Mouse (Mus musculus) embryonic facial prominence, embryonic 12.5 days (tissue): Measurements from ENCODE around the gene Rwdd4a. TPM values are rescaled to one million over a fixed set of nuclear protein-coding genes. Genes with fewer than 3 reads are reported as not detected.

Source experiments
- ATAC-seq: fragments of 200-750 bp; cut with Nextera tagmentation; 2 replicates; pipeline ENCODE4 v1.8.0; 2017; ENCODE audit not compliant: insufficient number of reproducible peaks, insufficient read depth, low FRiP score, low TSS enrichment
- H3K27ac ChIP-seq: fragments of 300-500 bp; sonication (generic); 2 replicates; pipeline ENCODE4 v1.5.1; 2016; ENCODE audit warnings: mild to moderate bottlenecking
- H3K27me3 ChIP-seq: fragments of 300-500 bp; sonication (generic); 2 replicates; pipeline ENCODE4 v1.6.1; 2016; ENCODE audit warnings: mild to moderate bottlenecking, moderate library complexity
- H3K36me3 ChIP-seq: fragments of 300-500 bp; sonication (generic); 2 replicates; pipeline ENCODE4 v1.6.1; 2016; ENCODE audit warnings: mild to moderate bottlenecking
- H3K4me1 ChIP-seq: fragments of 300-500 bp; sonication (generic); 2 replicates; pipeline ENCODE4 v1.6.1; 2016
- H3K4me2 ChIP-seq: fragments of 300-500 bp; sonication (generic); replicated peaks from 2 replicates; pipeline ENCODE4 v1.6.1; 2016; ENCODE audit warnings: mild to moderate bottlenecking, moderate library complexity
- H3K4me3 ChIP-seq: fragments of 300-500 bp; sonication (generic); 2 replicates; pipeline ENCODE4 v1.5.1; 2016; ENCODE audit warnings: mild to moderate bottlenecking
- H3K9ac ChIP-seq: fragments of 300-500 bp; sonication (generic); 2 replicates; pipeline ENCODE4 v1.6.1; 2016; ENCODE audit warnings: mild to moderate bottlenecking, moderate library complexity
- H3K9me3 ChIP-seq: fragments of 300-500 bp; sonication (generic); 2 replicates; pipeline ENCODE4 v1.6.1; 2016; ENCODE audit warnings: mild to moderate bottlenecking, moderate library complexity
- WGBS: fragments of 180-500 bp; shearing (Covaris S2); methylation state at CpG from one replicate; pipeline ENCODE4 v1.1.7; 2016; 5-methylcytosine and 5-hydroxymethylcytosine counted together
- polyA plus RNA-seq: library from polyadenylated mRNA; unstranded; fragments of >200 nt; fragmentation: Nextera tagmentation; extraction: Ambion mirVana; gene quantifications from 2 replicates; pipeline ENCODE4 v1.2.1, GENCODE M21; 2016

The Rwdd4a gene
- polyA plus RNA-seq: 42.1 and 45.1 TPM in 2 replicates

DNA sequence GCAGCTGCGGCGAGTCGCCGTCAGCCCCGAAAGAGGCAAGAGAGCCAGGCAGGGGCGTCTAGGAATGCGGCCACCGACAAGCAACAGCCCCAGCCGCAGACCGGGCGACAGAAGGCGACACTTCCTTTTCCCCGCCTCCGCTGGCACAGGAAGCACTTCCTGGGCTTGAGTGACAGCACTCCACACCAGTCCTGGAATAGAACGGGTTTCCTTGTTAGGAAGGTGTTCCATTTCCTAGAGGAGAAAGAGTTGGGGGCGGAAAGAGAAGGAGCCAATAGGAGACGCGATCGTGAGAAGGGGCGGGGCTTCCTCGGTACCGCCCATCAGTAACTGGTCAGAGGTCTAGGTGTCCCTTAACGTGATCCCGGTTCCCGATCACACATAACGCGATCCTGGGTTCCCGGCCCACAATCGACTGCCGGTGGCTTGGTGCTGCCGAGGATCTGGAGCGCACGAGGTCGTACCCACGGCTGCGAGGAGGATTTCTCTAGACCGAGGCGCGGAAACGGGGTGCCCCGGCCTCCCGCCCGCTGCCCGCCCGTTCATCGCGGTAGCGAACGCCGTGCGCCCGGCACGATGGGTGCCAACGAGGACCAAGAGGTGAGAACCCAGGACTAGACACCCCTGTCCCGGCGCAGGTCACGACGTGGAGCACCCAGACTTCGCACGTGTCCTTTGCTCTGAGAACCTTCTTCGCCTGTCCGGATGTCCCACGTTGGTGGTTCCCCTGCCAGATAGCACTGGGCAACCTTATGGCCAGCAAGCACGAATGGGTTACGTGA, at the start of gene Rwdd4a, which contains the start of gene Trappc11:
Gene Rwdd4a (plus strand): TSS at position 321 of the 782 bp plus-strand sequence.
Gene Trappc11 (minus strand): TSS at position 127 of the 782 bp plus-strand sequence.
- peak within 1 kb of the TSS; percentile 97 for H3K4me3 ChIP-seq
- peak within 1 kb of the TSS; percentile 80 for H3K27ac ChIP-seq
- under 1% methylated on average over 65 of the region's 65 CpGs for WGBS
- H3K9me3 ChIP-seq: no peaks in the 10 kb centered on the region
- H3K27me3 ChIP-seq: no peaks in the 10 kb centered on the region
- H3K36me3 ChIP-seq: peaks cover 19% of the 10 kb centered on the region
- peak within 1 kb of the TSS; percentile 83 for H3K4me2 ChIP-seq
- peak within 1 kb of the TSS; percentile 83 for H3K9ac ChIP-seq
- peak; percentile 100 for ATAC-seq
- H3K4me1 ChIP-seq: peaks cover 13% of the 10 kb centered on the region

DNA sequence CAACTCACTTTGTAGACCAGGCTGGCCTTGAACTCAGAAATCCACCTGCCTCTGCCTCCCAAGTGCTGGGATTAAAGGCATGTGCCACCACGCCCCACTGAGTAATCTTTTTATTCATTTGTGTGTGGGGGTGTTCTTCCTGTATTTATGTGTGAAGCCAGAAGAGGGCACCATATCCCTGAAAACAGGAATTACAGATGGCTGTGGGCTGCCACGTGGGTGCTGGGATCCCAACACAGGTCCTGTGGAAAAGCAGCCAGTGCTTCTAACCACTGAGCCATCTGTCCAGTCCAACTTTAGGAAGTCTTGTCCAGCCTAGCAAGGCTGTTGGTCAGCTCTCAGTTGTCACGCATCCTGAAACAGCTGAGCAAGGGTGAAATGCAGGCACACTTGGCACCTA, 46.2 kb upstream of the Rwdd4a start:
- no peak for ATAC-seq
- Histone ChIP-seq H3K4me3 (no peak overlapping the region), H3K9me3 (no peaks in the 10 kb centered on the region), H3K27me3 (no peaks in the 10 kb centered on the region), H3K36me3 (peaks cover 32% of the 10 kb centered on the region), H3K27ac (no peak overlapping the region), H3K4me1 (no peaks in the 10 kb centered on the region), H3K9ac (no peak overlapping the region), H3K4me2 (no peak overlapping the region)
- WGBS: 92% methylated on average over 3 of the region's 3 CpGs

DNA sequence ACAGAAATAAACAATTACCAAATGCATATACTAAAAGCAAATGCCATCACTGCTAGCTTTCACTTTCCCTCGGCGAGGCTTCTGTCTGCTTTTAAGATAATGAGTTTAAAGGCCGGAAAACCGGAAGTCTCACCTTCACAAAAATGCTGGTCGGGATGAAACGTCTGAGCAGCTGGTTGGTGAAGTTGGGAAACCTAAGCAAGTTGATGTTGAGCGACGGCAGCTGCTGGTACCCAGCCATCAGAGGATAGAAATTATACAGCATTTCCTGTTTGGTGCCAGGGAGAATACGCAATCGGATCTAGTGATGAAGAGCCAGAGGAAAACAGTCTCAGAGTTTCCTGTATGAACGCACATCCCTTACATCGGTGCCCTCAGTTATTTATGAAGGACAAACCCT, 40.4 kb upstream of the Rwdd4a start:
- 88% methylated on average over 12 of the region's 12 CpGs for WGBS
- Histone ChIP-seq H3K27ac (no peak overlapping the region), H3K27me3 (no peaks in the 10 kb centered on the region), H3K36me3 (peaks cover 73% of the 10 kb centered on the region), H3K9me3 (no peaks in the 10 kb centered on the region), H3K4me2 (no peak overlapping the region), H3K4me3 (no peak overlapping the region), H3K4me1 (no peaks in the 10 kb centered on the region), H3K9ac (no peak overlapping the region)
- ATAC-seq: no peak

DNA sequence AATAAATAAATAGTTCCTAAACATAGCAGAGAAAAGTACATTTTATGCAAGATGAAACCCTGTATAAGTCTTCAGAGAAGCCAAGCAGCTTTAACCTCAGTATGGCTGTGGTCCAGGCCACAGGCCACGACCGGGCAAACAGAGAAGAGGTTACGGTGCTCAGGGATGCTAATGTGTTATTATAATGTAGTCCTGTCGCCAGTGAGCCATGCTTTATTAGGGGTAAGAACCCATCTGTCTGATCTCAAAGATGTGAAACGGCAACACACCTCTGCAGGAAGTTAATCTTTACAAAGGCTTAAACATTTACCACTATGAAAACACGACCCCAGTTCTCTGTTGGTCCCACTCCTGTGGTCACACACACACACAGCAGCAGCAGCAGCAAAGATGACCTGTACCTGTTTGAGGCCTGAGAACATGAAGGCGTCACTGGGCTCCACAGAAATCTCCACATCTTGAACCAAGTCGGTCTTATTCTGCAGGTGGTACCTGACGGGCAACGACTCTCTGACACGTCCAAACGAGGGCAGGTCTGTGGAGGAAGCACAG, 38.8 kb upstream of the Rwdd4a start:
- no peak overlapping the region for H3K4me3 ChIP-seq
- H3K4me1 ChIP-seq: no peaks in the 10 kb centered on the region
- WGBS: 90% methylated on average over 12 of the region's 12 CpGs
- ATAC-seq: no peak
- no peaks in the 10 kb centered on the region for H3K27me3 ChIP-seq
- no peak overlapping the region for H3K4me2 ChIP-seq
- H3K9me3 ChIP-seq: no peaks in the 10 kb centered on the region
- no peak overlapping the region for H3K27ac ChIP-seq
- H3K36me3 ChIP-seq: peaks cover 80% of the 10 kb centered on the region
- H3K9ac ChIP-seq: no peak overlapping the region

DNA sequence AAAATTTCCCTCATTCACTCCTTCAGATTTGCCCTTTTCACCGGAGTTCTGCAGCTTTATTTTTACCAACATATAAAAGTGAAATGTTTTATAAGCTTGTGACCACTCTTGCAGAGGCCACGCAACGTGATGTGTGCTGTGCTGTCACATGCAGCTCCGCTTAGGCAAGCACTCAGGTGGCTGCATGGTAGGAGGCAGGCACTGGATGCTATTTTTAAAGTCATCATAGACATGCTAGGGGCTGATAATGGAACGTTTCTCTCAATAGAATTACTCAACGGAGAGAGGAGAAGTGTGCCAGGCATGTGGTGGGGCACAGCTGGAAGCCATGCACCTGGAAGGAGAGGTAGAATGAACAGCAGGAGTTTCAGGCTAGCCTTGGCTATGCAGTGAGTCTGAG, 38.0 kb upstream of the Rwdd4a start:
- no peaks in the 10 kb centered on the region for H3K9me3 ChIP-seq
- no peak overlapping the region for H3K4me2 ChIP-seq
- H3K36me3 ChIP-seq: peaks cover 81% of the 10 kb centered on the region
- H3K4me3 ChIP-seq: no peak overlapping the region
- H3K9ac ChIP-seq: no peak overlapping the region
- no peaks in the 10 kb centered on the region for H3K4me1 ChIP-seq
- WGBS: 90% methylated on average over 6 of the region's 6 CpGs
- no peaks in the 10 kb centered on the region for H3K27me3 ChIP-seq
- H3K27ac ChIP-seq: no peak overlapping the region
- ATAC-seq: no peak

DNA sequence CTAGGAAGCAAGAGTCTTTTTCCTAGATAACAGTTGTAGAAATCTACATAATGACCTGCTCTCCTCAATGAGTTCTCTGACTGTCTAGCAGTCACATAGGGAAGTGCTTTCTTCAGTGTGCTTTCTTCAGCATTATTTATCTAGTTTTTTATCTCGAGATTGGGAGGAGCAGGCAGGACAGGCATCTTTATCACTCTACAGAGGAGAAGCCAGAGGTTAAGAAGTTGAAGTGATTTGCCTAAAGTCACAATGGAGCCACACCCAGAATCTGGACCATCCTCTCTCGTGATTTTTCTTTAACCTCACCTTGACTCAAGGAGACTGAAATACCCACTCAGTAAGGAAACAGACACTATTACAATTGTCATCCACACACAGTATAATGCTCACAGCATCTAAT, 31.5 kb upstream of the Rwdd4a start:
- Histone ChIP-seq H3K27me3 (no peaks in the 10 kb centered on the region), H3K9ac (no peak overlapping the region), H3K36me3 (peaks cover 78% of the 10 kb centered on the region), H3K4me1 (no peaks in the 10 kb centered on the region), H3K4me2 (no peak overlapping the region), H3K4me3 (no peak overlapping the region), H3K27ac (no peak overlapping the region), H3K9me3 (no peaks in the 10 kb centered on the region)
- ATAC-seq: no peak
- WGBS: 77% methylated on average over 2 of the region's 2 CpGs

DNA sequence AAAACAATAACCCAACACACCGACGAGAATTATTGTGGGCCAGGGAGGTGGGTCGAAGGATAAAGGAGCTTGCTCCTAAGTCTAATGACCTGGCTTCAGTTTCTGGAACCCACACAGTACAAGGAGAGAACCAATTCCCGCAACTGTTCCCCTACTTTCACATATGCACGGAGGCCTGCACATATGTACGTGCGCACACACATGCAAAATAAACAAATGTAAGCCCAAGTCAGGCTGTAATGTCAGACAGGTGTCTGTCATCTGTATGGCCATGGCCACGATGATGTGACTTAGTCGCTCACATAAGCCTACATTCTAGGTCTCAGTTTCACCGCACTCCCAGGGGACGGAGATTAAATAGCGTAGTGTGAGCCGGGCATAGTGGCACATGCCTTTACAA, 30.9 kb upstream of the Rwdd4a start:
- Histone ChIP-seq H3K36me3 (peaks cover 73% of the 10 kb centered on the region), H3K9ac (no peak overlapping the region)
- 94% methylated on average over 13 of the region's 13 CpGs for WGBS

DNA sequence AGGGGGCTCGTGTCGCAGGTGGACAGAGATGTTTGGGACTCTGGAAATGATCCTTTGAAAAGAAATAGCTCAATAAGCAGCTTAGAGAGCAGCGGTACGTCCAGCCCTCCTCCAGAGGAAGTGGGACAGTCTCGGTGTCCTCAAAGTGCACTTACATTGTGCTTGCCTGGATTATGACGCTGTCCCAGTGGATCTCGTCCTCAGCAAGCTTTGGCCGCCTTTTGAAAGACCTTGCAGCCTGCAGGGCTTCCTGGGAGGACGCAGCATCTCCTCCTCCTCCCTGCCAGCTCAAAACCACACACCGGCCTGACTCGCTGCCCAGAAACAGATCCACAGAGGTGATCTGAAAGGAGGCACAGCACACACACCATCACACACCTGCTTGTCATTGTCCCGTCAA, 28.0 kb upstream of the Rwdd4a start:
- no peaks in the 10 kb centered on the region for H3K27me3 ChIP-seq
- no peak overlapping the region for H3K4me2 ChIP-seq
- H3K27ac ChIP-seq: no peak overlapping the region
- no peak for ATAC-seq
- no peak overlapping the region for H3K4me3 ChIP-seq
- no peaks in the 10 kb centered on the region for H3K4me1 ChIP-seq
- no peak overlapping the region for H3K9ac ChIP-seq
- no peaks in the 10 kb centered on the region for H3K9me3 ChIP-seq
- WGBS: 93% methylated on average over 12 of the region's 12 CpGs
- peaks cover 70% of the 10 kb centered on the region for H3K36me3 ChIP-seq

More for the DNA sequence above, 30.9 kb upstream of the Rwdd4a start:
- Histone ChIP-seq H3K4me2 (no peak overlapping the region), H3K27me3 (no peaks in the 10 kb centered on the region), H3K4me3 (no peak overlapping the region), H3K9me3 (no peaks in the 10 kb centered on the region), H3K27ac (no peak overlapping the region), H3K4me1 (no peaks in the 10 kb centered on the region)
- ATAC-seq: no peak

DNA sequence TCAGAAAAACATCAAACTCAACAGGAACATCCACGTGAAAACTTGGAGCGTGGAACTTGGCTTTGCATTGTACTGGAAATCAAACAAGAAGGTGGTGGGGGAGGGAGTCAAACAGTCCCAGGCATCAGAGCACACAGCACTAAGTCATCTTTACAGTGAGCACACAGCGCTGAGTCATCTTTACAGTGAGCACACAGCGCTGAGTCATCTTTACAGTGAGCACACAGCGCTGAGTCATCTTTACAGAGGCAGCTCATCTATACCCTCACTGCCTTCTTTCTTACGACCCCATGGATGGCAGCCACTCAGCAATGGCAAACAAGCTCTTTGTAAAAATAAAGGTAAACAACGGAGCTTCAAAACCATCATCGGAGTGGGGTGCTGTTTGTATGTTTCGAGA, 22.5 kb upstream of the Rwdd4a start:
- H3K4me2 ChIP-seq: no peak overlapping the region
- H3K27me3 ChIP-seq: no peaks in the 10 kb centered on the region
- no peak overlapping the region for H3K9ac ChIP-seq
- ATAC-seq: no peak
- 93% methylated on average over 9 of the region's 9 CpGs for WGBS
- H3K4me3 ChIP-seq: no peak overlapping the region
- no peaks in the 10 kb centered on the region for H3K9me3 ChIP-seq
- no peak overlapping the region for H3K27ac ChIP-seq
- peaks cover 49% of the 10 kb centered on the region for H3K36me3 ChIP-seq
- H3K4me1 ChIP-seq: no peaks in the 10 kb centered on the region

DNA sequence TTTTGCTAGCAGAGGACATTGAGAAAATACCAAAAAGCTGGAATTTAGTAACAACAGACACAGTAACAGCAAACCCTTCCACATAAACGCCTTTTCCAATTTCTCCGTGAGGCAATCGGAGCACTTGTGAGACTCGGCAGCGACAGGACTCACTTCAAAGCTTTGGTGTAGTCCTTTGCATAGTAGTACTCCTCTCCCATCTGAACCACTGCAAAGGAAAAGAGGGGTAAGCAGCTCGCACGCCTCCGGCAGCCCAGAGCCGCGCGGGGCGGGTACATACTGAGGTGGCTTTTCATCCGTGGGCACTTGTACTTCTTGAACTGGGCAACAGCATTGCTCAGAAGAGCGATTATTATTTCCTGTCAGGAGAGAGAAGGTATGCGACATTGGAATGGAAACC, 19.9 kb upstream of the Rwdd4a start:
- Histone ChIP-seq H3K9ac (no peak overlapping the region), H3K27me3 (no peaks in the 10 kb centered on the region), H3K4me1 (no peaks in the 10 kb centered on the region), H3K9me3 (no peaks in the 10 kb centered on the region), H3K27ac (no peak overlapping the region), H3K4me3 (no peak overlapping the region), H3K36me3 (peaks cover 59% of the 10 kb centered on the region), H3K4me2 (no peak overlapping the region)
- ATAC-seq: no peak
- WGBS: 94% methylated on average over 15 of the region's 15 CpGs

DNA sequence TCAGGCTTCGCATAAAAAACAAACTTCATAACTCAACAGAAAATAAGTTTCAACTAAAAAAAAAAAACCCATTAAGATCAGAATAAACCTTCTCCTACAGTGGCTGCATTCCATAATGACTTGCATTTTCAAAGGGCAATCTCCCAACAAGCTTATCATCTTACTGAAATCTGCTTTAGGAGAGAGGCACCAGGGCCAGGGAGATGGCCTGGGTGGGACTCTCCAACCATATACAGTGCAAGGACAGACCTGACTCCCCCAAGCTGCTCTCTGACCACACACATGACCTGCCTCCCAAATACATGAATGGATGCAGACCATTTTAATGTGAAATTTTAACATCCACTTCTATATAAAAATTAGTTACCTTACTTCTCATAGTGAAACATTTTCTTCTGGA, 5.4 kb upstream of the Rwdd4a start:
- H3K4me3 ChIP-seq: no peak overlapping the region
- no peaks in the 10 kb centered on the region for H3K27me3 ChIP-seq
- H3K4me1 ChIP-seq: peaks cover 8% of the 10 kb centered on the region
- no peak for ATAC-seq
- 96% methylated on average over 1 of the region's 1 CpGs for WGBS
- H3K4me2 ChIP-seq: no peak overlapping the region
- peaks cover 35% of the 10 kb centered on the region for H3K36me3 ChIP-seq
- no peaks in the 10 kb centered on the region for H3K9me3 ChIP-seq
- H3K27ac ChIP-seq: no peak overlapping the region
- no peak overlapping the region for H3K9ac ChIP-seq

DNA sequence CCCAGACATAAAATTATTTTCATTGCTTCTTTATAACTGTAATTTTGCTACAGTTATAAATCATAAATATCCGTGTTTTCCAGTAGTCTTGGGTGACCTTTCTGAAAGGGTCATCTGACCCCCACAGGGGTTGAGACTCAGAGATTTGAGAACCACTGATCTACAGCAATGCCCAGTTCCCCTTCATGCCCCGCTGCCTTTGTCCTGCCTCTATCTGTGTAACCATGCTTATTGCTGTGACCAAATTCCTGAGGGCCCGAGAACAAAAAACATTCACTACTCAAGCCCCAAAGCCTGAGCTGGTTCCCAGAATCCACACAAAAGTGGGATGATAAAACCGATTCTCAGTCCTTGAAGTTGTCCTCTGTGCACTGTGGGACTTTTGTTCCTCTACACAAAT, 4.9 kb downstream of the Rwdd4a start:
- 88% methylated on average over 4 of the region's 4 CpGs for WGBS
- Histone ChIP-seq H3K9me3 (no peaks in the 10 kb centered on the region), H3K4me1 (peaks cover 5% of the 10 kb centered on the region; the same call in 1 of the 2 replicates), H3K36me3 (peaks cover 34% of the 10 kb centered on the region), H3K27ac (no peak overlapping the region), H3K27me3 (no peaks in the 10 kb centered on the region), H3K9ac (no peak overlapping the region), H3K4me3 (no peak overlapping the region), H3K4me2 (no peak overlapping the region)
- no peak for ATAC-seq
